Comparison of ENCODE assay signal across 16 mouse cellular contexts in genomic region chr6:39585517-39585916, GRCm38 (mm10). TPM values are rescaled to one million over a fixed set of nuclear protein-coding genes. Genes with fewer than 3 reads are reported as not detected.
"Had no signal": no experiment of that assay in that cellular context is flagged by ENCODE, and none has a peak within 500 bp of the region (broad histone marks: within the 10 kb centered on the region; RNA-seq: fewer than 3 reads in every experiment).

TSS of gene Gm42420 (plus strand) at chr6:39585753.

- H3K4me3 ChIP-seq: kidney, embryonic 15.5 days; limb, embryonic 15.5 days; midbrain, embryonic 12.5 days; neural tube, embryonic 13.5 days had no signal

- H3K4me2 ChIP-seq: kidney, embryonic 15.5 days; limb, embryonic 15.5 days; lung, embryonic 14.5 days; midbrain, embryonic 12.5 days; neural tube, embryonic 13.5 days had no signal

- DNase-seq: kidney, adult 2 months; kidney, postnatal 14 days; layer of hippocampus, postnatal 36 days; lung, embryonic 14.5 days; lung, postnatal 10 days; lung, postnatal 4 days; retina, postnatal 1 day; right cerebral cortex, postnatal 4 days; spleen, adult 18-20 months; thymus, postnatal 36 days had no signal

- H3K4me1 ChIP-seq: kidney, embryonic 15.5 days; limb, embryonic 15.5 days; midbrain, embryonic 12.5 days; neural tube, embryonic 13.5 days had no signal

- ATAC-seq: intestine, embryonic 16.5 days; midbrain, embryonic 16.5 days had no signal

- H3K9me3 ChIP-seq: kidney, embryonic 15.5 days; limb, embryonic 15.5 days; midbrain, embryonic 12.5 days; neural tube, embryonic 13.5 days had no signal

- H3K9ac ChIP-seq: kidney, embryonic 15.5 days; limb, embryonic 15.5 days; lung, embryonic 14.5 days; midbrain, embryonic 12.5 days; neural tube, embryonic 13.5 days had no signal

- H3K27me3 ChIP-seq: kidney, embryonic 15.5 days; limb, embryonic 15.5 days; midbrain, embryonic 12.5 days; neural tube, embryonic 13.5 days had no signal

- H3K27ac ChIP-seq: kidney, embryonic 15.5 days; limb, embryonic 15.5 days; midbrain, embryonic 12.5 days; neural tube, embryonic 13.5 days had no signal

RNA-seq across cellular contexts. Expression of gene Gm42420, which starts in this region (rescaled TPM):
- polyA plus RNA-seq: kidney, embryonic 15.5 days; neural tube, embryonic 13.5 days had no signal
